Mouse (Mus musculus) naive thymus-derived CD4-positive, alpha-beta T cell, adult 5 months (primary cell): ENCODE measurements around the gene Rab3b. TPM values are rescaled to one million over a fixed set of nuclear protein-coding genes. Genes with fewer than 3 reads are reported as not detected.

ENCODE experiments used
- polyA plus RNA-seq: library from polyadenylated mRNA; unstranded; fragments of 100-300 nt; shearing (Covaris generic); gene quantifications from one replicate; pipeline ENCODE4 v1.2.1, GENCODE M21; 2017

Rab3b gene
- polyA plus RNA-seq, result not detected

GRCm38 (mm10) chr4:108878963-108879822 lies at the start of gene Rab3b:
Gene Rab3b, plus strand, starts transcription at chr4:108879063.

GRCm38 (mm10) chr4:108832916-108833827 lies 45.7 kb upstream of the Rab3b start, which contains the start of gene Btf3l4:
Gene Btf3l4, minus strand, starts transcription at chr4:108833614.

GRCm38 (mm10) chr4:108834115-108834970 lies 44.5 kb upstream of the Rab3b start, which contains the start of gene Txndc12:
Gene Txndc12, plus strand, starts transcription at chr4:108834601.

GRCm38 (mm10) chr4:108847715-108848504 lies 31.0 kb upstream of the Rab3b start, which contains the start of gene Kti12:
Gene Kti12, plus strand, starts transcription at chr4:108847785.

GRCm38 (mm10) chr4:108848505-108848848 lies 30.4 kb upstream of the Rab3b start, which contains the start of gene A730015C16Rik:
Gene A730015C16Rik, minus strand, starts transcription at chr4:108848619.

Other genes with a start within 250 kb of the Rab3b start
- not detected for gene 3110021N24Rik, start 159.4 kb upstream of the Rab3b start, polyA plus RNA-seq
- gene Zfyve9, start 98.3 kb upstream of the Rab3b start, polyA plus RNA-seq, result 0.19 TPM
- 65.5 TPM for gene Btf3l4, start 45.4 kb upstream of the Rab3b start, polyA plus RNA-seq
- gene Txndc12, start 44.5 kb upstream of the Rab3b start, polyA plus RNA-seq, result 11.9 TPM
- 56.6 TPM for gene Kti12, start 31.3 kb upstream of the Rab3b start, polyA plus RNA-seq
- gene A730015C16Rik, start 30.4 kb upstream of the Rab3b start, polyA plus RNA-seq, result 0.37 TPM
- 124 TPM for gene Nrd1, start 121.6 kb downstream of the Rab3b start, polyA plus RNA-seq